Mouse (Mus musculus) ES-Bruce4 (cell line): ENCODE results near the gene Plekho1. TPM values are rescaled to one million over a fixed set of nuclear protein-coding genes. Genes with fewer than 3 reads are reported as not detected.

Source experiments
- H3K27ac ChIP-seq: 2 replicates; pipeline ENCODE4 v1.5.1; 2012; ENCODE audit warnings: low read length, inconsistent platforms; ENCODE audit not compliant: insufficient read depth
- H3K27me3 ChIP-seq: 2 replicates; pipeline ENCODE4 v1.6.1; 2012; ENCODE audit warnings: mild to moderate bottlenecking, low read length, inconsistent platforms; ENCODE audit not compliant: control insufficient read depth, poor library complexity, insufficient read depth, severe bottlenecking
- H3K36me3 ChIP-seq: 2 replicates; pipeline ENCODE4 v1.6.1; 2012; ENCODE audit warnings: inconsistent platforms, mild to moderate bottlenecking, low read length, moderate library complexity; ENCODE audit not compliant: control insufficient read depth, poor library complexity, insufficient read depth, severe bottlenecking
- H3K4me1 ChIP-seq: one replicate; pipeline ENCODE4 v1.8.1; 2011; ENCODE audit warnings: low read length; ENCODE audit not compliant: control insufficient read depth, insufficient read depth
- H3K4me3 ChIP-seq: 2 replicates; pipeline ENCODE4 v1.5.1; 2011; ENCODE audit warnings: low read depth, mild to moderate bottlenecking, low read length
- H3K9ac ChIP-seq: 2 replicates; pipeline ENCODE4 v1.6.1; 2012; ENCODE audit warnings: low read depth, mild to moderate bottlenecking, inconsistent platforms; ENCODE audit not compliant: poor library complexity, severe bottlenecking
- H3K9me3 ChIP-seq: replicated peaks from 2 replicates; pipeline ENCODE4 v1.6.1; 2012; ENCODE audit warnings: mild to moderate bottlenecking, low read length, inconsistent platforms; ENCODE audit not compliant: control insufficient read depth, poor library complexity, insufficient read depth, severe bottlenecking
- CTCF ChIP-seq: IDR thresholded peaks from one replicate; pipeline ENCODE4 v1.8.1; 2011; ENCODE audit warnings: low read depth, low read length
- EP300 ChIP-seq: IDR thresholded peaks from 2 replicates; pipeline ENCODE4 v1.6.1; 2011; ENCODE audit warnings: low read depth, low read length; ENCODE audit not compliant: insufficient read depth
- POLR2A ChIP-seq: IDR thresholded peaks from one replicate; pipeline ENCODE4 v1.8.1; 2011; ENCODE audit warnings: low read length; ENCODE audit not compliant: insufficient read depth
- polyA plus RNA-seq: library from polyadenylated mRNA; stranded (reverse); fragments of >200 nt; gene quantifications from 2 replicates; pipeline ENCODE4 v1.2.4, GENCODE M21; 2011; ENCODE audit warnings: low read depth; ENCODE audit not compliant: missing spikeins, insufficient read depth, insufficient read length

The Plekho1 gene
- polyA plus RNA-seq, 1 experiment = 9.2 TPM

DNA sequence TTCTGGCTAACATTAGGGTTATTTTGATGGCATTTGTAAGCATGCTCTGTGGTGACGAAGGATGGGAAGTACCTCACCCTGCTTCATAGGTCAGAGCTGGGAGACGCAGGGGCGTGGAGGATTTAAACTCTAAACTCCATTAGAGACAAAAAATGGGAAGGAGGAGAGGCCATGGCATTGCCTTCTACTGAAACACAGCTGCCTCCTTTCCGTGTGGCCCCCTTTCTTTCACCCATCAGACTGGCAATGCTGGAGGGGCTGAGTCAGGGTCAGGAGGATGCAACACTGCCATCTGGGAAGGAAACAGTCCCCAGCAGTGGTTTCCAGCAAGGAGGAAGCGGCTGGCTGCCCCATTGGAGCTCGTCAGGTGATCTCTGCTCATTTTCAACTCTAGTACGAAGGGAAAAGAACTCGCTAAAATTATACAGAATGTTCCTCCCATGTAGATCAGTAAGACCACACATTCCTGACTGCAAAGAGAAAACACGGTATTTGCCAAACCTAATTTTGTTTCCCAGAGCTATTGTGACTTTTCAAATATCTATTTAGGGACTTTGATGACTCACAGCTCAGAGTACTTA, 5.2 kb upstream of the Plekho1 start:
- Histone ChIP-seq H3K9me3 (no peaks in the 10 kb centered on the region), H3K27me3 (peaks cover 3% of the 10 kb centered on the region; the same call in 1 of the 2 replicates), H3K27ac (no peak overlapping the region), H3K4me1 (no peaks in the 10 kb centered on the region), H3K36me3 (no peaks in the 10 kb centered on the region), H3K9ac (no peak overlapping the region), H3K4me3 (no peak overlapping the region)
- no peak for TF ChIP-seq POLR2A
- TF ChIP-seq EP300 = no peak
- no peak for TF ChIP-seq CTCF

DNA sequence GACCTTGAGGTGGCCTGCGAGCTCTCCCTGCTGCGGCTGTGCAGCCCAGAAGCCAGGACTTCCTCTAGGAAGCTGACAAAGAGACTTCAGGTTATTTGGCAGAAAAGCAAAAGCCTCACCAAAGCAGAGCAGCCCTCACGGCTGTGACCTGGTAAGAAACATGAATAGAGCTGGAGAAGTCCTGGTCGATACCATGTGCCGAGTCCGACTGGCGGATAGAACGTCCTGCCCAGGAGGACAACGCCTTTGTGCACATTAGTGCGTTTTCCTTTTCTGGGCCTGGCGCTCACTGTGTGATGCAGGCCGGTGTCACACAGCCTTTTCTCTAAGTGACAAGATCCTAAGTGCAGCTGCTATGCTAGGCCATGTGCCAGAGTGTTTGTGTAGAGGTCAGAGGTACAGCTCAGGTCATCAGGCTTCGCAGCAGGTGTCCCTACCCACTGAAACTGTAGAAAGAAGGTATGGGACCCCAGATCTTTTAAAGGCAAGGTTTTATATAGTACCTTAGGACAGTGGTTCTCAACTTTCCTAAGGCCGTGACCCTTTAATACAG, 4.4 kb upstream of the Plekho1 start:
- no peak overlapping the region for H3K4me3 ChIP-seq

GRCm38 (mm10) chr3:95999308-96000079, 3.7 kb upstream of the Plekho1 start:
- peaks cover 5% of the 10 kb centered on the region for H3K27me3 ChIP-seq
- H3K4me3 ChIP-seq = no peak overlapping the region
- H3K9ac ChIP-seq = no peak overlapping the region
- H3K36me3 ChIP-seq = no peaks in the 10 kb centered on the region
- no peaks in the 10 kb centered on the region for H3K9me3 ChIP-seq
- no peaks in the 10 kb centered on the region for H3K4me1 ChIP-seq
- H3K27ac ChIP-seq = no peak overlapping the region
- TF ChIP-seq EP300 = no peak
- TF ChIP-seq CTCF = no peak
- TF ChIP-seq POLR2A = no peak

More for the DNA sequence above, 4.4 kb upstream of the Plekho1 start:
- H3K4me1 ChIP-seq = no peaks in the 10 kb centered on the region
- peaks cover 3% of the 10 kb centered on the region for H3K27me3 ChIP-seq
- H3K9ac ChIP-seq = no peak overlapping the region
- no peak overlapping the region for H3K27ac ChIP-seq
- H3K36me3 ChIP-seq = no peaks in the 10 kb centered on the region
- H3K9me3 ChIP-seq = no peaks in the 10 kb centered on the region
- no peak for TF ChIP-seq EP300
- no peak for TF ChIP-seq CTCF
- TF ChIP-seq POLR2A = no peak

- no peaks in the 10 kb centered on the region for H3K9me3 ChIP-seq
- H3K27ac ChIP-seq = no peak overlapping the region
- H3K9ac ChIP-seq = no peak overlapping the region
- peaks cover 7% of the 10 kb centered on the region for H3K27me3 ChIP-seq
- TF ChIP-seq EP300 (no peak), POLR2A (no peak), CTCF (no peak)
- no peak overlapping the region for H3K4me3 ChIP-seq
- no peaks in the 10 kb centered on the region for H3K4me1 ChIP-seq
- no peaks in the 10 kb centered on the region for H3K36me3 ChIP-seq
Measured at GRCm38 (mm10) chr3:95997203-95997721, 1.5 kb upstream of the Plekho1 start.

- TF ChIP-seq CTCF = no peak
- TF ChIP-seq EP300 = no peak
- TF ChIP-seq POLR2A = no peak
- Histone ChIP-seq H3K9me3 (no peaks in the 10 kb centered on the region), H3K27ac (no peak overlapping the region), H3K9ac (peak overlapping the region; percentile 83), H3K36me3 (no peaks in the 10 kb centered on the region), H3K4me3 (no peak overlapping the region; the same call in 1 of the 2 replicates), H3K27me3 (peaks cover 7% of the 10 kb centered on the region), H3K4me1 (no peaks in the 10 kb centered on the region)
Measured at GRCm38 (mm10) chr3:95996451-95997073, 761 bp upstream of the Plekho1 start.
